Mouse (Mus musculus) stomach, postnatal 0 days (tissue): Measurements from ENCODE around the gene Flrt1. TPM values are rescaled to one million over a fixed set of nuclear protein-coding genes. Genes with fewer than 3 reads are reported as not detected.

Source experiments
- ATAC-seq: fragments of 200-750 bp; cut with Nextera tagmentation; 2 replicates; pipeline ENCODE4 v1.8.0; 2017; ENCODE audit not compliant: low FRiP score, low TSS enrichment
- DNase-seq: peaks from one replicate; pipeline ENCODE4 v3.0.0-alpha.2; 2016; ENCODE audit warnings: low spot score
- H3K27ac ChIP-seq: fragments of 300-500 bp; sonication (generic); replicated peaks from 2 replicates; pipeline ENCODE4 v1.5.1; 2014; ENCODE audit warnings: mild to moderate bottlenecking, control low read depth
- H3K27me3 ChIP-seq: fragments of 300-500 bp; sonication (generic); 2 replicates; pipeline ENCODE4 v1.6.1; 2014; ENCODE audit warnings: low read length; ENCODE audit not compliant: control insufficient read depth, insufficient read depth
- H3K36me3 ChIP-seq: fragments of 300-500 bp; sonication (generic); 2 replicates; pipeline ENCODE4 v1.6.1; 2014; ENCODE audit warnings: low read length, mixed read lengths; ENCODE audit not compliant: control insufficient read depth, insufficient read depth
- H3K4me1 ChIP-seq: fragments of 300-500 bp; sonication (generic); replicated peaks from 2 replicates; pipeline ENCODE4 v1.6.1; 2014; ENCODE audit warnings: antibody characterized with exemption; ENCODE audit not compliant: control insufficient read depth, insufficient read depth
- H3K4me2 ChIP-seq: fragments of 300-500 bp; sonication (generic); replicated peaks from 2 replicates; pipeline ENCODE4 v1.6.1; 2014; ENCODE audit warnings: low read depth, mild to moderate bottlenecking, control low read depth, moderate library complexity
- H3K4me3 ChIP-seq: fragments of 300-500 bp; sonication (generic); 2 replicates; pipeline ENCODE4 v1.5.1; 2014; ENCODE audit warnings: low read depth, low read length, control low read depth
- H3K9ac ChIP-seq: fragments of 300-500 bp; sonication (generic); 2 replicates; pipeline ENCODE4 v1.6.1; 2014; ENCODE audit warnings: mild to moderate bottlenecking, low read length, control low read depth, mixed read lengths
- H3K9me3 ChIP-seq: fragments of 300-500 bp; sonication (generic); 2 replicates; pipeline ENCODE4 v1.6.1; 2016; ENCODE audit warnings: low read length; ENCODE audit not compliant: control insufficient read depth
- CTCF ChIP-seq: IDR thresholded peaks from 2 replicates; pipeline ENCODE4 v1.5.1; 2016; ENCODE audit warnings: antibody characterized with exemption, low read depth, mild to moderate bottlenecking, moderate library complexity
- EP300 ChIP-seq: optimal IDR thresholded peaks from 2 replicates; pipeline ENCODE3; 2016; ENCODE audit warnings: antibody characterized with exemption
- WGBS: fragments of 180-500 bp; shearing (Covaris S2); extraction: QIAGEN DNeasy Blood & Tissue Kit; methylation state at CpG from one replicate; pipeline ENCODE4 v1.1.7; 2014; 5-methylcytosine and 5-hydroxymethylcytosine counted together
- polyA plus RNA-seq: library from polyadenylated mRNA; unstranded; fragments of >200 nt; fragmentation: Nextera tagmentation; extraction: Ambion mirVana; gene quantifications from 2 replicates; pipeline ENCODE4 v1.2.1, GENCODE M21; 2015

The Flrt1 gene
- polyA plus RNA-seq, 1 experiment from 2014 or later: 1.1 TPM

- TF ChIP-seq EP300 (no peak), CTCF (no peak)
- no peaks in the 10 kb centered on the region for H3K27me3 ChIP-seq
- H3K4me2 ChIP-seq: no peak overlapping the region
- H3K4me1 ChIP-seq: peaks cover 3% of the 10 kb centered on the region; the same call in 1 of the 2 replicates
- no peak for ATAC-seq
- no peak overlapping the region for H3K9ac ChIP-seq
- H3K36me3 ChIP-seq: no peaks in the 10 kb centered on the region
- no peaks in the 10 kb centered on the region for H3K9me3 ChIP-seq
- H3K27ac ChIP-seq: no peak overlapping the region
- no peak overlapping the region for H3K4me3 ChIP-seq
- no peak for DNase-seq
- 72% methylated on average over 12 of the region's 12 CpGs for WGBS
Observed at GRCm38 (mm10) chr19:7140856-7141421, 35.4 kb upstream of the Flrt1 start.

- no peaks in the 10 kb centered on the region for H3K36me3 ChIP-seq
- H3K27ac ChIP-seq: no peak overlapping the region
- no peaks in the 10 kb centered on the region for H3K27me3 ChIP-seq
- ATAC-seq (no peak), DNase-seq (no peak)
- H3K4me3 ChIP-seq: no peak overlapping the region
- no peak overlapping the region for H3K4me2 ChIP-seq
- TF ChIP-seq CTCF (no peak), EP300 (no peak)
- 60% methylated on average over 6 of the region's 6 CpGs for WGBS
- peaks cover 9% of the 10 kb centered on the region; the same call in 1 of the 2 replicates for H3K4me1 ChIP-seq
- no peaks in the 10 kb centered on the region for H3K9me3 ChIP-seq
- H3K9ac ChIP-seq: 0 out of 2 replicates have a peak overlapping the region, but pooled peaks have one; percentile 27
Observed at GRCm38 (mm10) chr19:7140373-7140772, 34.8 kb upstream of the Flrt1 start.

- Histone ChIP-seq H3K9me3 (no peaks in the 10 kb centered on the region), H3K4me1 (peaks cover 15% of the 10 kb centered on the region; the same call in 1 of the 2 replicates), H3K4me2 (no peak overlapping the region), H3K27ac (no peak overlapping the region), H3K27me3 (no peaks in the 10 kb centered on the region), H3K4me3 (no peak overlapping the region), H3K9ac (no peak overlapping the region), H3K36me3 (no peaks in the 10 kb centered on the region)
- no peak for TF ChIP-seq EP300
- no peak for TF ChIP-seq CTCF
- DNase-seq: no peak
- ATAC-seq: no peak
- WGBS: 65% methylated on average over 4 of the region's 4 CpGs
Observed at GRCm38 (mm10) chr19:7139321-7139720, 33.8 kb upstream of the Flrt1 start.

- Histone ChIP-seq H3K4me3 (no peak overlapping the region), H3K27ac (no peak overlapping the region), H3K9me3 (no peaks in the 10 kb centered on the region), H3K27me3 (no peaks in the 10 kb centered on the region), H3K9ac (no peak overlapping the region), H3K36me3 (no peaks in the 10 kb centered on the region), H3K4me2 (no peak overlapping the region), H3K4me1 (peaks cover 12% of the 10 kb centered on the region; the same call in 1 of the 2 replicates)
- ATAC-seq: no peak
- WGBS: 64% methylated on average over 14 of the region's 14 CpGs
- no peak for DNase-seq
- TF ChIP-seq EP300 (no peak), CTCF (no peak)
Observed at GRCm38 (mm10) chr19:7138327-7138726, 32.8 kb upstream of the Flrt1 start.

- WGBS: 53% methylated on average over 14 of the region's 14 CpGs
- no peak for TF ChIP-seq CTCF
- TF ChIP-seq EP300: no peak
- Histone ChIP-seq H3K4me1 (peaks cover 12% of the 10 kb centered on the region; the same call in 1 of the 2 replicates), H3K27me3 (no peaks in the 10 kb centered on the region), H3K9me3 (no peaks in the 10 kb centered on the region), H3K36me3 (no peaks in the 10 kb centered on the region), H3K4me2 (no peak overlapping the region), H3K9ac (no peak overlapping the region), H3K4me3 (no peak overlapping the region), H3K27ac (peak overlapping the region; percentile 5; the same call in 1 of the 2 replicates)
- ATAC-seq (peak; percentile 66), DNase-seq (no peak)
Observed at GRCm38 (mm10) chr19:7136714-7137498, 31.4 kb upstream of the Flrt1 start.

GRCm38 (mm10) chr19:7136016-7136415 is 30.5 kb upstream of the Flrt1 start:
- Histone ChIP-seq H3K4me3 (no peak overlapping the region), H3K4me1 (peaks cover 12% of the 10 kb centered on the region; the same call in 1 of the 2 replicates), H3K27ac (peak overlapping the region; percentile 5), H3K36me3 (no peaks in the 10 kb centered on the region), H3K27me3 (no peaks in the 10 kb centered on the region), H3K4me2 (peak overlapping the region; percentile 27; the same call in 1 of the 2 replicates), H3K9ac (peak overlapping the region; percentile 36; the same call in 1 of the 2 replicates), H3K9me3 (no peaks in the 10 kb centered on the region)
- peak; percentile 70 for DNase-seq
- WGBS: 26% methylated on average over 9 of the region's 9 CpGs
- peak; percentile 57; the same call in 1 of the 2 replicates for ATAC-seq
- TF ChIP-seq CTCF: no peak
- TF ChIP-seq EP300: no peak
